1 mouse cellular context compared by ENCODE assay signal in genomic region chrX:159371831-159372752, GRCm38 (mm10).
A peak's percentile ranks its signal among the peaks of the same experiment; 100 is the strongest.
TF ChIP-seq lines count a peak whose summit lies in the region.

TSS of gene Eif1ax (plus strand) at chrX:159372178.

TF ChIP-seq in CH12.LX, 34 proteins besides CTCF, POLR2A, EP300 and RAD21 (continued from another document):
- no peak for TF ChIP-seq UBTF (IDR thresholded peaks at IDR 0.05; ENCODE audit: low read depth, low read length)
- no peak for TF ChIP-seq SIN3A (IDR thresholded peaks at IDR 0.05; ENCODE audit: low read length)
- TF ChIP-seq ELF1 (IDR thresholded peaks at IDR 0.05; ENCODE audit: low read depth, low read length) = peak; percentile 46; the same call in 1 of the 2 replicates
- peak; percentile 78 for TF ChIP-seq BHLHE40 (IDR thresholded peaks at IDR 0.05; ENCODE audit: low read depth, low read length)
- TF ChIP-seq MAX (IDR thresholded peaks at IDR 0.05; ENCODE audit: low read length) = peak; percentile 12; the same call in 1 of the 2 replicates
TF ChIP-seq in CH12.LX: peak in this region for 8.
